Mouse (Mus musculus) right cerebral cortex, adult 2 months (tissue): ENCODE results near the gene Olfr724.
"Not testable (repeated sequence)": the region's sequence is repeated elsewhere in the genome, so short reads cannot be mapped to it uniquely, and the experiment has no call there.

Experiments used
- DNase-seq, 2 experiments: peaks; one replicate each; pipeline ENCODE4 v3.0.0; 2021 to 2022; ENCODE audit warnings: low spot score in 2 of 2

Gene Olfr724

DNA sequence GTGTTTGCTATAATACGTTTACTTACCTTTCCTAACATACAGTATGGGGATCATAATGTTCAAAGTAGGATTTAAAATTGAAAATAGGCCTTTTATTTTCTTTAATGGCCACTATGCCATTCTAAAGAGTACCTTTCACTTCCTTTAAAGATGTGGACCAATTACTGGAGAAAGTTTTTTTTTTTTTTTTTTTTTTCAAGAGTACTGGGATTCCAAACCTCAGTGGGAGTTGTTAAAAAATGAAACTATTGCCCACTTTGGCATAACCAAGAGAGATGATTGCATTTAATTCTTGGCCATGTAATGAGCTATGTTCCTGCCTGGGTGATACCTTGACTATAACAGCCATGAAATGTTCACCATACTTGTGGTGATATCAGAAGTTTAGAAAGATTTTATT lies at the start of gene Olfr724:
TSS of gene Olfr724 (minus strand) at position 101 of the 400 bp plus-strand sequence.
- not testable (repeated sequence) for DNase-seq

DNA sequence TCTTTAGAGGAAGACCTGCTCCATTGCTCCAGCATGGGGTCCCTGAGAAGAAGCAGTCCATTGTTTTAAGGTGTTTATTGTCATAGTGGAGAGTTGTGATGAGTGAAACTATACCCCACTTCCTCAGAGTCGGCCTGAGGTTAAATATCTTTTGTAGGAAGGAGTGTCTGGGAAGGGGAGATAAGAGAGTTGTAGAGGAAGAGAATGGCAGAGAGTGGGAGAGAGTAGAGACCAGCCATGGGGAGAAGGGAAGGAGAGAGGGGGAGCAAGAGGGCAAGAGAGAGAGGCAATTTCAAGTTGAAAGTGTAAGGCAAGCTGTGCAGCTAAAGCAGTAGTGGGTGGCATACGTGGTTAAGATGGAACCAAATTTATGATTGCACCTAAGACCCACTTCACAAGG lies 7.2 kb downstream of the Olfr724 start:
- DNase-seq, result no peak

DNA sequence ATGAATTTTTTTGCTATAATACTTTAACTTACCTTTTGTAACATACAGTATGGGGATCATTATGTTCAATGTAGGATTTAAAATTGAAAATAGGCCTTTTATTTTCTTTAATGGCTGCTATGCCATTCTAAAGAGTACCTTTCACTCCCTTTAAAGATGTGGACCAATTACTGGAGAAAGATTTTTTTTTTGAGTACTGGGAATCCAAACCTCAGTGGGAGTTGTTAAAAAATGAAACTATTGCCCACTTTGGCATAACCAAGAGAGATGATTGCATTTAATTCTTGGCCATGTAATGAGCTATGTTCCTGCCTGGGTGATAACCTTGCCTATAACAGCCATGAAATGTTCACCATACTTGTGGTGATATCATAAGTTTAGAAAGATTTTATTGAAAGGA lies 31.4 kb downstream of the Olfr724 start, which contains the start of gene Olfr723:
TSS of gene Olfr723 (minus strand) at position 101 of the 400 bp plus-strand sequence.
- DNase-seq, result not testable (repeated sequence)
